16 mouse cellular contexts compared by ENCODE assay signal in the genomic region with DNA sequence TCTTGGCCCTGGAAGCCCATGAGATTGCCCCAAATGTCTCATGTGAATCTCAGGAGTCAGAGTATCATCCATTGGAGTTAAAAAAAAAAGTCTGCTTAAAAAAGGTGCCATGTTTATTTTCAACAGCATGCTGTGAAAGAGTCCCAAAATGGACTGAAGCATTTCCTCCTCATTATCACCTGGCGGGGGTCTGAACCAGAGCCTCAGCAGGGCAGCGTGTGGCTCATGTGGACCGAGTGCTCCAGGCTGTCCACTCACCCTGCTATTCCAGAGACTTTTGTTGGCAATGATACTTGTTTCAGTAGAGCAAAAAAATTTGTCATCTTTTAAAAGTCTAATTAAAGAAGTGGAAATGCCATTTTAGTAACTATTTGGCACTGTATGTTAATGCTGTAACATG.
"Had no signal": no experiment of that assay in that cellular context is flagged by ENCODE, and none has a peak within 500 bp of the region (broad histone marks: within the 10 kb centered on the region; RNA-seq: fewer than 3 reads in every experiment).

No protein-coding gene starts in this region.

- DNase-seq: heart, postnatal 10 days; heart, postnatal 14 days; heart, postnatal 36 days; heart, postnatal 4 days; kidney, adult 11 months; kidney, adult 18-20 months; kidney, adult 2 months; kidney, adult 8-10 months; kidney, adult 9 months; kidney, postnatal 10 days; kidney, postnatal 14 days; kidney, postnatal 25 days; kidney, postnatal 36 days; kidney, postnatal 4 days; layer of hippocampus, adult 9-11 months; layer of hippocampus, postnatal 36 days had no signal
